Mouse (Mus musculus): ENCODE data around the gene Zg16.

DNA sequence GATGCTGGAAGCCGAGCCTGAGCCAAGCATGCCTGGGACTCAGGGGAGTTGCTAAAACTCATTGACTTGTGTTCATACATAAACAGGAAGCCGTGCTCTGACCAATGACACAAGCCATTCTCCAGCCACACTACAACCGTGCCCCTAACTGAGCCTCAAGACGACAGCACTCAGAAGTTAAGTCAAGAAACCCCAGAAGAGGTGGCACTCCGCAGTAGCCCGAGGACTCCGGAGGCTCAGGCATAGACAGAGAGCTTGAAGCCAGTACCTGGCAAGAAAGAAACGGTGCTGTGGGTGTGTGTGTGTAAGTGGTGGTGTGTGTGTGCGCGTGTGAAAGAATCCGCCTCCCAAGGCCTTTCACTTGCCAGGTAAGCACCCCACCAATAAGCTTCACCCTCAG lies 27.8 kb upstream of the Zg16 start:
- TF ChIP-seq CTCF (IDR thresholded peaks at IDR 0.05; ENCODE audit: low read depth) (no peak), EP300 (IDR thresholded peaks at IDR 0.05; ENCODE audit: low read depth) (no peak)

Measured in heart, postnatal 0 days (tissue).